Mouse (Mus musculus) limb, embryonic 11.5 days (tissue): Measurements from ENCODE around the gene Kirrel3. TPM values are rescaled to one million over a fixed set of nuclear protein-coding genes. Genes with fewer than 3 reads are reported as not detected.

Experiments used
- ATAC-seq: fragments of 200-750 bp; cut with Nextera tagmentation; 2 replicates; pipeline ENCODE4 v1.8.0; 2017; ENCODE audit warnings: low read depth; ENCODE audit not compliant: insufficient number of reproducible peaks, low FRiP score, low TSS enrichment
- DNase-seq: peaks from one replicate; pipeline ENCODE4 v3.0.0-alpha.2; 2015; ENCODE audit warnings: low spot score
- H3K27ac ChIP-seq: fragments of 300-500 bp; sonication (generic); replicated peaks from 2 replicates; pipeline ENCODE4 v1.5.1; 2014; ENCODE audit warnings: low read depth, mild to moderate bottlenecking, low read length
- H3K27me3 ChIP-seq: fragments of 300-500 bp; sonication (generic); 2 replicates; pipeline ENCODE4 v1.6.1; 2014; ENCODE audit warnings: mild to moderate bottlenecking, low read length, mixed read lengths; ENCODE audit not compliant: control insufficient read depth, insufficient read depth
- H3K36me3 ChIP-seq: fragments of 300-500 bp; sonication (generic); 2 replicates; pipeline ENCODE4 v1.6.1; 2014; ENCODE audit warnings: mild to moderate bottlenecking, low read length, moderate library complexity, mixed read lengths; ENCODE audit not compliant: control insufficient read depth, insufficient read depth
- H3K4me1 ChIP-seq: fragments of 300-500 bp; sonication (generic); 2 replicates; pipeline ENCODE4 v1.6.1; 2014; ENCODE audit warnings: low read length, mixed read lengths; ENCODE audit not compliant: control insufficient read depth, insufficient read depth
- H3K4me2 ChIP-seq: fragments of 300-500 bp; sonication (generic); 2 replicates; pipeline ENCODE4 v1.6.1; 2014; ENCODE audit warnings: low read depth, mild to moderate bottlenecking, moderate library complexity; ENCODE audit not compliant: severe bottlenecking
- H3K4me3 ChIP-seq: fragments of 300-500 bp; sonication (generic); 2 replicates; pipeline ENCODE4 v1.5.1; 2014; ENCODE audit warnings: low read depth, low read length
- H3K9ac ChIP-seq: fragments of 300-500 bp; sonication (generic); 2 replicates; pipeline ENCODE4 v1.6.1; 2014; ENCODE audit warnings: mild to moderate bottlenecking, low read length
- H3K9me3 ChIP-seq: fragments of 300-500 bp; sonication (generic); 2 replicates; pipeline ENCODE4 v1.6.1; 2016; ENCODE audit warnings: low read length; ENCODE audit not compliant: control insufficient read depth
- WGBS: fragments of 180-500 bp; shearing (Covaris S2); extraction: QIAGEN DNeasy Blood & Tissue Kit; methylation state at CpG from one replicate; pipeline ENCODE4 v1.1.7; 2014; 5-methylcytosine and 5-hydroxymethylcytosine counted together
- polyA plus RNA-seq: library from polyadenylated mRNA; unstranded; fragments of >200 nt; fragmentation: Nextera tagmentation; extraction: Ambion mirVana; gene quantifications from 2 replicates; pipeline ENCODE4 v1.2.1, GENCODE M21; 2014

The Kirrel3 gene
- 2.4 and 2.6 TPM in 2 replicates for polyA plus RNA-seq

DNA sequence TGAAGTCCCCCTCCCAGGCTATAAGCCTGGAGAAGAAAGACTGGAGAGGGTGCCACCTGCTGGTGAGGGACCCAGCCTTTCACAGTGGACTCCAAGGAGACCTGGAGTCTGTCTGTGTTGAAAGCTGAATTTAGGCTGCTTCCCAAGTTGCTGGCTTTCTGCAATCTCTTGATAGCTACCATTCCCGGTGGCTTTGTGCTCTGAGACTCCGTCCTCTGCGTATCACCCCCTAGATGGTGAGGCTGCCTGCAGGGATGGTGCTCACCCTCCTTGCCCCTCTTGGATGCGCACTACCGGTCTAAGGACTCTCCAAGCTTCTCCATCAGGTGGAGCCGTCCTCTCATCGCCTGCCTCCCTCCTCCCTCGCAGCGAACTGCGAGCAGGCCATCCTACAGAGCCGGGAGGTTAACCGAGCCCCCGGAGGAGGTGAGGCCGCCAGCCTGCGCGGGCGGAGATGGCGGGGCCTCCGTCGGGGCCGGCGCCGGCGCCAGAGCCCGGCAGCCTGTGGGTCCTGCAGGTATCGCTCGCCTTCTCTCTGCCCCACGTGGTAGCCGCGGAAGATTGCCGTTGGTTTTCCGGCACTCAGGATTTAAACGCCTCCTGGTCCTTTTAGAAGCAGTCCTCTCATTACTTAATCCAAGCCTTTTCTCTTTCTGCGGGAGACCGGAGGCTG lies at the start of gene Kirrel3:
Gene Kirrel3 (plus strand): TSS at position 136 of the 673 bp plus-strand sequence.
- peak; percentile 85 for DNase-seq
- 0% methylated on average over 35 of the region's 35 CpGs for WGBS
- H3K9ac ChIP-seq: peak within 1 kb of the TSS; percentile 63

DNA sequence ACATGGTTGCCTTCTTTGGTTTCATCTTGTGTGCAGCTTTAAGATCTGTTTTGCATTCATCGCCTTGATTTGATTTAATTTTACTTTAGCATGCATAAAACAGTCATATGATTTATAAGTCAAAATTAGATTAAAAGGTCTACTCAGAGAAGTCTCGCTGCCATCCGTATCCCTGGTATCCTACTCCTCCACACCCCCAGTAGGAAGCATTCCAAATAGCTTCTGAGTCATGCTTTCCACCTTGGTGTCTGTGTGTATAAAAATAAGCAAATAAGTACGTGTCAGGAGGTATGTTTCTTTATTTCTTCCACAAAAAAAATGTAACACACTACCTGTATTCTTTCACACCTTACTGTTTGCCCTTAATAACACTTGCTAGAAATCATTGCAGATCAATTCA lies 45.0 kb upstream of the Kirrel3 start:
- WGBS: 87% methylated on average over 4 of the region's 4 CpGs
- no peak overlapping the region for H3K4me3 ChIP-seq
- H3K27ac ChIP-seq: no peak overlapping the region
- H3K27me3 ChIP-seq: no peaks in the 10 kb centered on the region
- H3K4me2 ChIP-seq: no peak overlapping the region
- H3K36me3 ChIP-seq: no peaks in the 10 kb centered on the region
- no peak for DNase-seq
- H3K9me3 ChIP-seq: no peaks in the 10 kb centered on the region
- H3K4me1 ChIP-seq: no peaks in the 10 kb centered on the region
- H3K9ac ChIP-seq: no peak overlapping the region
- no peak for ATAC-seq

More for the DNA sequence above, at the start of gene Kirrel3:
- Histone ChIP-seq H3K4me1 (0 out of 2 replicates have a peak, but pooled peaks cover 4% of the 10 kb centered on the region), H3K27ac (no peak within 1 kb of the TSS), H3K9me3 (no peaks in the 10 kb centered on the region), H3K27me3 (peaks cover 35% of the 10 kb centered on the region), H3K4me3 (peak within 1 kb of the TSS; percentile 37), H3K4me2 (peak within 1 kb of the TSS; percentile 89), H3K36me3 (no peaks in the 10 kb centered on the region)
- peak; percentile 71 for ATAC-seq

- Histone ChIP-seq H3K9ac (no peak overlapping the region), H3K4me2 (no peak overlapping the region)
- WGBS: 68% methylated on average over 4 of the region's 4 CpGs
Observed at GRCm38 (mm10) chr9:34443950-34444349, 41.7 kb upstream of the Kirrel3 start.

DNA sequence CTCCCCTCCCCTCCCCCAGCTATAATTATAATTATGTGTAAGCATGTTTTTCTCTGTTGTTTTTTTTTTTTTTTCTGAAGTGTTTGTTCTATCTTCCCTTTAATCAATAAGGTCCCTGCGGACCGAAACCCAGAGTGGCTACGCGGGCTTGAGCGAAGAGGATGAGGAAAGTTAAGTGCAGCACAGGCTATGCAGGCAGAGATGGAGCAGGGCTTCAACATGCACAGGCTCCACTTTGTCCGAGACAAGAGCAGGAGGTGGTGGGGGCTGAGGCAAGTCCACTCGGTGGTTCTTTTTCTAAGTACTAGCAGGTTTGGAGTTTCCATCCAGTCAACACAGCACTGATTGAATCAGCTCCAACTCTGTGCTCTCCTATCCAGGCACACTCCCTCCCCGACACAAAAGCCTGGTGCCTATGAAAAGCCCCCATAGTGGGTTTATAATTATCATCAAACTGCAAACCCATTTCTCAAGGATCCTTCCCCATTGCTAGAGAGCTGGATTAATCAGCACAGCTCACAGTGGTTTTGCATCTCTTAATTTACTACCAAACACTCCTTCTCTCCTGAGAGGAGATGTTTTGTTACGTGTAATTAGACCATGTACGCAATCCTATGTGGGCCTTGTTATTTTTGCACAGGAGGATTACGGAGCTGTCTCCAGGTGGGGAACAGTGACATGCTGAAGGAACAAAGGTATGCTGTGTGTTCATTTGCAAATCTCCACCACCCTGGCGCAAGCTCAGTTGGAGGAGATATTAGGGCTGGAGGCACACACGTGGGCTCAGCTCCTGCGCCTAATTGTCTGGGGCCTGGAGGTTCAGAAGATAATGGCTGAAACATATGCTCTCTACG lies 39.0 kb upstream of the Kirrel3 start:
- H3K9ac ChIP-seq: no peak overlapping the region
- 70% methylated on average over 15 of the region's 15 CpGs for WGBS
- no peaks in the 10 kb centered on the region for H3K4me1 ChIP-seq

More at GRCm38 (mm10) chr9:34443950-34444349, 41.7 kb upstream of the Kirrel3 start:
- H3K4me3 ChIP-seq: no peak overlapping the region
- no peaks in the 10 kb centered on the region for H3K36me3 ChIP-seq
- H3K27me3 ChIP-seq: no peaks in the 10 kb centered on the region
- DNase-seq (no peak), ATAC-seq (no peak)
- H3K9me3 ChIP-seq: no peaks in the 10 kb centered on the region
- no peak overlapping the region for H3K27ac ChIP-seq
- no peaks in the 10 kb centered on the region for H3K4me1 ChIP-seq

DNA sequence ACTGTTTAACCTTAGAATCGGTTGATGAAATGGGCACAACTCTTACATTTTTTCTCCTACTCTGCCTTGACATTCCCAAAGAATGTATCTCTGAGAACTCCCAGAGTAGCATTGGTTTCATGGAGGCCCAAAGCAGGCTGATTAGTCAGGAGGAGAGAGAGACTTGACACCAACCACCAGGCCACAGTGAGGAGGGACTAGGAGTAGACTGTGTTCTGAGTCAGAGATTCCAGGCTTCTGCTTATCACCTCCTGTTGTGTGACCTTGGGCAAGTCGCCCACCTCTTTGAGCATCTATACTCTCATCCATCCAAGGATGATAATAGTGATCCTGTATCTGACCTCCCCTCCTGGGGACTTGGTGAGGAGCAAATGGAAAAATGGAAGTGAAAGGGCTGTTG lies 38.0 kb upstream of the Kirrel3 start:
- WGBS: 93% methylated on average over 2 of the region's 2 CpGs

More for the DNA sequence above, 39.0 kb upstream of the Kirrel3 start:
- Histone ChIP-seq H3K27ac (no peak overlapping the region), H3K36me3 (no peaks in the 10 kb centered on the region), H3K4me2 (no peak overlapping the region), H3K4me3 (no peak overlapping the region), H3K9me3 (no peaks in the 10 kb centered on the region), H3K27me3 (no peaks in the 10 kb centered on the region)
- ATAC-seq (no peak), DNase-seq (no peak)

DNA sequence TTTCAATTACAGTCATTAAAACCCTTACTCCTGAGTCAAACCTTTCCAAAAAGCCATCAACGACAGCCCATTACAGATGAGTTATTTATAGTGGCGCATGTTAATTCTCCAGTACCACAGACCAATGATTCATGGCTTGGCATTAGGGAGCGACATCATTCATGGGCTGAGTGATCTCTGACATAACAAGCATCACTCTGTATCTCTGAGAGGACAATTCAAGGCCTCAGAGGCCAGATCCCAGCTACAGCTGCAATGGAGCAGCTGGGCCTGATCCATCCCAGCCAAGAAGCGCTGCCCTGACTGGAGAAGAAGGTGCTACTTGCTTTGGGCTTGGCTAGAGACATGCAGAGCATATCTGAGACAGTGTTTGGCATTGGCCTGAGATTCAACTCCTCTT lies 37.2 kb upstream of the Kirrel3 start:
- no peak for DNase-seq
- Histone ChIP-seq H3K9me3 (no peaks in the 10 kb centered on the region), H3K27me3 (no peaks in the 10 kb centered on the region), H3K27ac (no peak overlapping the region), H3K36me3 (no peaks in the 10 kb centered on the region), H3K4me2 (no peak overlapping the region), H3K9ac (no peak overlapping the region), H3K4me3 (no peak overlapping the region), H3K4me1 (no peaks in the 10 kb centered on the region)
- WGBS: 68% methylated on average over 4 of the region's 4 CpGs
- no peak for ATAC-seq

More for the DNA sequence above, 38.0 kb upstream of the Kirrel3 start:
- no peaks in the 10 kb centered on the region for H3K4me1 ChIP-seq
- H3K9me3 ChIP-seq: no peaks in the 10 kb centered on the region
- H3K36me3 ChIP-seq: no peaks in the 10 kb centered on the region
- no peak for ATAC-seq
- DNase-seq: no peak
- H3K4me3 ChIP-seq: no peak overlapping the region
- no peak overlapping the region for H3K9ac ChIP-seq
- no peak overlapping the region for H3K27ac ChIP-seq
- H3K27me3 ChIP-seq: no peaks in the 10 kb centered on the region
- no peak overlapping the region for H3K4me2 ChIP-seq

- Histone ChIP-seq H3K36me3 (no peaks in the 10 kb centered on the region), H3K4me2 (no peak overlapping the region), H3K27ac (no peak overlapping the region), H3K9me3 (no peaks in the 10 kb centered on the region), H3K27me3 (no peaks in the 10 kb centered on the region), H3K4me1 (no peaks in the 10 kb centered on the region), H3K9ac (no peak overlapping the region), H3K4me3 (no peak overlapping the region)
- DNase-seq: no peak
- no peak for ATAC-seq
- 56% methylated on average over 5 of the region's 5 CpGs for WGBS
Observed at GRCm38 (mm10) chr9:34458189-34458588, 27.5 kb upstream of the Kirrel3 start.

DNA sequence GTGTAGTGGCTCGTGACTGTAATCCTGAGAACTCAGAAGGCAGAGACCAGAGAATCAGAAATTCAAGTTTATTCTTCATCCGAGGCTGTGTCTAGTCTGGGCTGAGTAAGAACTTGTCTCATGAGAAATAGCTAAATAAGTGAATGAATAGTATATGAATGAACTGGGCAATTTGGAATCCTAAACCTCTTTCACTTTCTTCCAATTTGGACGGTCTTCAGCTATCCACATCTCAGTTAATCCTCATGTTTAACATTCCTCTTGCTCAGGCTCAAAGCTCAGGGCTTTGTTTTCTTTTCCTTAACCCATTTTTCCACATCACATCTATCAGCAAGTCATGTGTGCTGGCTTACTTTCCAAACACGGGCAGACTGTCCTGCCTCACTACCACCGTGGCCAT lies 25.7 kb upstream of the Kirrel3 start:
- H3K36me3 ChIP-seq: no peaks in the 10 kb centered on the region
- H3K4me1 ChIP-seq: no peaks in the 10 kb centered on the region
- no peaks in the 10 kb centered on the region for H3K9me3 ChIP-seq
- no peaks in the 10 kb centered on the region for H3K27me3 ChIP-seq
- no peak for DNase-seq
- H3K27ac ChIP-seq: no peak overlapping the region
- WGBS: 78% methylated on average over 5 of the region's 5 CpGs
- ATAC-seq: no peak
- no peak overlapping the region for H3K9ac ChIP-seq
- no peak overlapping the region for H3K4me3 ChIP-seq
- no peak overlapping the region for H3K4me2 ChIP-seq
